Mouse (Mus musculus): ENCODE results near the gene Ifna11. TPM values are rescaled to one million over a fixed set of nuclear protein-coding genes. Genes with fewer than 3 reads are reported as not detected.

Gene Ifna11
- total and polyA plus RNA-seq, 2 experiments from 2014 or later = not detected

GRCm38 (mm10) chr4:88865011-88865569 lies 45.3 kb downstream of the Ifna11 start:
- H3K4me3 ChIP-seq (ENCODE audit: low read depth, low read length) = no peak overlapping the region
- 66% methylated on average over 6 of the region's 6 CpGs for WGBS
- H3K9ac ChIP-seq = no peak overlapping the region
- H3K9me3 ChIP-seq (ENCODE audit: low read length) = no peaks in the 10 kb centered on the region
- no peak for DNase-seq
- no peaks in the 10 kb centered on the region for H3K36me3 ChIP-seq (ENCODE audit: insufficient read depth)
- no peak for TF ChIP-seq CTCF (IDR thresholded peaks at IDR 0.05; ENCODE audit: low read depth)
- no peak overlapping the region for H3K4me2 ChIP-seq (ENCODE audit: low read depth)
- H3K4me1 ChIP-seq (ENCODE audit: insufficient read depth) = no peaks in the 10 kb centered on the region
- no peak overlapping the region for H3K27ac ChIP-seq (ENCODE audit: low read depth, low read length)
- no peak for ATAC-seq
- no peaks in the 10 kb centered on the region for H3K27me3 ChIP-seq (ENCODE audit: insufficient read depth, low read length)

- Histone ChIP-seq H3K9me3 (ENCODE audit: low read length) (no peaks in the 10 kb centered on the region), H3K27me3 (ENCODE audit: insufficient read depth, low read length) (no peaks in the 10 kb centered on the region), H3K9ac (no peak overlapping the region), H3K4me3 (ENCODE audit: low read depth, low read length) (peak overlapping the region; percentile 41), H3K4me1 (ENCODE audit: insufficient read depth) (no peaks in the 10 kb centered on the region), H3K36me3 (ENCODE audit: insufficient read depth) (no peaks in the 10 kb centered on the region), H3K4me2 (ENCODE audit: low read depth) (peak overlapping the region; percentile 75), H3K27ac (ENCODE audit: low read depth, low read length) (no peak overlapping the region)
- peak; percentile 94 for TF ChIP-seq CTCF (IDR thresholded peaks at IDR 0.05; ENCODE audit: low read depth)
- ATAC-seq (peak; percentile 85), DNase-seq (peak; percentile 85)
- under 1% methylated on average over 8 of the region's 8 CpGs for WGBS
These were observed 47.7 kb downstream of the Ifna11 start for GRCm38 (mm10) chr4:88867366-88867925.

- TF ChIP-seq CTCF (IDR thresholded peaks at IDR 0.05; ENCODE audit: low read depth) = no peak
- Histone ChIP-seq H3K9me3 (ENCODE audit: low read length) (no peaks in the 10 kb centered on the region), H3K27ac (ENCODE audit: low read depth, low read length) (no peak overlapping the region), H3K4me2 (ENCODE audit: low read depth) (peak overlapping the region; percentile 75), H3K4me3 (ENCODE audit: low read depth, low read length) (peak overlapping the region; percentile 41), H3K27me3 (ENCODE audit: insufficient read depth, low read length) (no peaks in the 10 kb centered on the region), H3K9ac (peak overlapping the region; percentile 43), H3K4me1 (ENCODE audit: insufficient read depth) (no peaks in the 10 kb centered on the region), H3K36me3 (ENCODE audit: insufficient read depth) (no peaks in the 10 kb centered on the region)
- 8% methylated on average over 31 of the region's 31 CpGs for WGBS
- ATAC-seq (peak; percentile 72), DNase-seq (peak; percentile 62)
These were observed 48.5 kb downstream of the Ifna11 start for GRCm38 (mm10) chr4:88867926-88868911.

Other genes starting within 250 kb of the Ifna11 start
- gene Ifna14, start 248.2 kb upstream of the Ifna11 start, total RNA-seq (2014; rRNA removed) = not detected in 2 replicates
- not detected in 2 replicates for gene Ifna14, start 248.2 kb upstream of the Ifna11 start, polyA plus RNA-seq (2015; fragmentation: Nextera tagmentation; extraction: Ambion mirVana)
- gene Ifna9, start 227.6 kb upstream of the Ifna11 start, total RNA-seq (2014; rRNA removed) = not detected in 2 replicates
- not detected in 2 replicates for gene Ifna9, start 227.6 kb upstream of the Ifna11 start, polyA plus RNA-seq (2015; fragmentation: Nextera tagmentation; extraction: Ambion mirVana)
- gene Ifna12, start 216.6 kb upstream of the Ifna11 start, total RNA-seq (2014; rRNA removed) = not detected in 2 replicates
- gene Ifna12, start 216.6 kb upstream of the Ifna11 start, polyA plus RNA-seq (2015; fragmentation: Nextera tagmentation; extraction: Ambion mirVana) = not detected in 2 replicates
- not detected in 2 replicates for gene C87499, start 185.5 kb upstream of the Ifna11 start, total RNA-seq (2014; rRNA removed)
- gene C87499, start 185.5 kb upstream of the Ifna11 start, polyA plus RNA-seq (2015; fragmentation: Nextera tagmentation; extraction: Ambion mirVana) = not detected in 2 replicates
- not detected in 2 replicates for gene Ifna13, start 175.5 kb upstream of the Ifna11 start, total RNA-seq (2014; rRNA removed)
- gene Ifna13, start 175.5 kb upstream of the Ifna11 start, polyA plus RNA-seq (2015; fragmentation: Nextera tagmentation; extraction: Ambion mirVana) = not detected in 2 replicates
- gene Ifna16, start 143.0 kb upstream of the Ifna11 start, total RNA-seq (2014; rRNA removed) = not detected in 2 replicates
- gene Ifna16, start 143.0 kb upstream of the Ifna11 start, polyA plus RNA-seq (2015; fragmentation: Nextera tagmentation; extraction: Ambion mirVana) = not detected in 2 replicates
- gene Ifna2, start 136.0 kb upstream of the Ifna11 start, total RNA-seq (2014; rRNA removed) = not detected in 2 replicates
- gene Ifna2, start 136.0 kb upstream of the Ifna11 start, polyA plus RNA-seq (2015; fragmentation: Nextera tagmentation; extraction: Ambion mirVana) = not detected in 2 replicates
- not detected in 2 replicates for gene Ifnab, start 128.6 kb upstream of the Ifna11 start, total RNA-seq (2014; rRNA removed)
- gene Ifnab, start 128.6 kb upstream of the Ifna11 start, polyA plus RNA-seq (2015; fragmentation: Nextera tagmentation; extraction: Ambion mirVana) = not detected in 2 replicates
- gene Gm26566, start 98.2 kb upstream of the Ifna11 start, total RNA-seq (2014; rRNA removed) = 1.2 and 2.9 TPM in 2 replicates
- 0.84 and 1.1 TPM in 2 replicates for gene Gm26566, start 98.2 kb upstream of the Ifna11 start, polyA plus RNA-seq (2015; fragmentation: Nextera tagmentation; extraction: Ambion mirVana)
- 171 and 176 TPM in 2 replicates for gene Klhl9, start 97.5 kb upstream of the Ifna11 start, total RNA-seq (2014; rRNA removed)
- gene Klhl9, start 97.5 kb upstream of the Ifna11 start, polyA plus RNA-seq (2015; fragmentation: Nextera tagmentation; extraction: Ambion mirVana) = 65.8 and 78.1 TPM in 2 replicates
- gene Gm13271, start 65.1 kb upstream of the Ifna11 start, total RNA-seq (2014; rRNA removed) = not detected in 2 replicates
- not detected in 2 replicates for gene Gm13271, start 65.1 kb upstream of the Ifna11 start, polyA plus RNA-seq (2015; fragmentation: Nextera tagmentation; extraction: Ambion mirVana)
- gene Gm13283, start 59.8 kb upstream of the Ifna11 start, total RNA-seq (2014; rRNA removed) = not detected in 2 replicates
- not detected in 2 replicates for gene Gm13283, start 59.8 kb upstream of the Ifna11 start, polyA plus RNA-seq (2015; fragmentation: Nextera tagmentation; extraction: Ambion mirVana)
- not detected in 2 replicates for gene Gm13290, start 46.1 kb upstream of the Ifna11 start, total RNA-seq (2014; rRNA removed)
- gene Gm13290, start 46.1 kb upstream of the Ifna11 start, polyA plus RNA-seq (2015; fragmentation: Nextera tagmentation; extraction: Ambion mirVana) = not detected in 2 replicates
- gene Gm13289, start 43.0 kb upstream of the Ifna11 start, total RNA-seq (2014; rRNA removed) = not detected in 2 replicates
- not detected in 2 replicates for gene Gm13289, start 43.0 kb upstream of the Ifna11 start, polyA plus RNA-seq (2015; fragmentation: Nextera tagmentation; extraction: Ambion mirVana)
- not detected in 2 replicates for gene Gm13272, start 40.1 kb upstream of the Ifna11 start, total RNA-seq (2014; rRNA removed)
- gene Gm13272, start 40.1 kb upstream of the Ifna11 start, polyA plus RNA-seq (2015; fragmentation: Nextera tagmentation; extraction: Ambion mirVana) = not detected in 2 replicates
- gene Ifnz, start 37.8 kb upstream of the Ifna11 start, total RNA-seq (2014; rRNA removed) = 0.33 TPM in 1 of 2 replicates, not detected in the other
- gene Ifnz, start 37.8 kb upstream of the Ifna11 start, polyA plus RNA-seq (2015; fragmentation: Nextera tagmentation; extraction: Ambion mirVana) = not detected in 2 replicates
- gene Gm13276, start 34.2 kb upstream of the Ifna11 start, total RNA-seq (2014; rRNA removed) = not detected in 2 replicates
- not detected in 2 replicates for gene Gm13276, start 34.2 kb upstream of the Ifna11 start, polyA plus RNA-seq (2015; fragmentation: Nextera tagmentation; extraction: Ambion mirVana)
- gene Gm13277, start 31.3 kb upstream of the Ifna11 start, total RNA-seq (2014; rRNA removed) = not detected in 2 replicates
- not detected in 2 replicates for gene Gm13277, start 31.3 kb upstream of the Ifna11 start, polyA plus RNA-seq (2015; fragmentation: Nextera tagmentation; extraction: Ambion mirVana)
- gene Gm13278, start 28.4 kb upstream of the Ifna11 start, total RNA-seq (2014; rRNA removed) = not detected in 2 replicates
- gene Gm13278, start 28.4 kb upstream of the Ifna11 start, polyA plus RNA-seq (2015; fragmentation: Nextera tagmentation; extraction: Ambion mirVana) = not detected in 2 replicates
- gene Gm13275, start 25.5 kb upstream of the Ifna11 start, total RNA-seq (2014; rRNA removed) = not detected in 2 replicates
- gene Gm13275, start 25.5 kb upstream of the Ifna11 start, polyA plus RNA-seq (2015; fragmentation: Nextera tagmentation; extraction: Ambion mirVana) = not detected in 2 replicates
- not detected in 2 replicates for gene Gm13279, start 22.6 kb upstream of the Ifna11 start, total RNA-seq (2014; rRNA removed)
- gene Gm13279, start 22.6 kb upstream of the Ifna11 start, polyA plus RNA-seq (2015; fragmentation: Nextera tagmentation; extraction: Ambion mirVana) = not detected in 2 replicates
- not detected in 2 replicates for gene Gm13285, start 20.3 kb upstream of the Ifna11 start, total RNA-seq (2014; rRNA removed)
- not detected in 2 replicates for gene Gm13285, start 20.3 kb upstream of the Ifna11 start, polyA plus RNA-seq (2015; fragmentation: Nextera tagmentation; extraction: Ambion mirVana)
- not detected in 2 replicates for gene Gm13287, start 16.7 kb upstream of the Ifna11 start, total RNA-seq (2014; rRNA removed)
- gene Gm13287, start 16.7 kb upstream of the Ifna11 start, polyA plus RNA-seq (2015; fragmentation: Nextera tagmentation; extraction: Ambion mirVana) = not detected in 2 replicates
- not detected in 2 replicates for gene Gm13288, start 14.4 kb upstream of the Ifna11 start, total RNA-seq (2014; rRNA removed)
- gene Gm13288, start 14.4 kb upstream of the Ifna11 start, polyA plus RNA-seq (2015; fragmentation: Nextera tagmentation; extraction: Ambion mirVana) = not detected in 2 replicates
- gene Ifna7, start 3.7 kb upstream of the Ifna11 start, total RNA-seq (2014; rRNA removed) = not detected in 2 replicates
- gene Ifna7, start 3.7 kb upstream of the Ifna11 start, polyA plus RNA-seq (2015; fragmentation: Nextera tagmentation; extraction: Ambion mirVana) = not detected in 2 replicates
- not detected in 2 replicates for gene Ifna6, start 7.5 kb downstream of the Ifna11 start, total RNA-seq (2014; rRNA removed)
- not detected in 2 replicates for gene Ifna6, start 7.5 kb downstream of the Ifna11 start, polyA plus RNA-seq (2015; fragmentation: Nextera tagmentation; extraction: Ambion mirVana)
- not detected in 2 replicates for gene Ifna5, start 15.6 kb downstream of the Ifna11 start, total RNA-seq (2014; rRNA removed)
- not detected in 2 replicates for gene Ifna5, start 15.6 kb downstream of the Ifna11 start, polyA plus RNA-seq (2015; fragmentation: Nextera tagmentation; extraction: Ambion mirVana)
- not detected in 2 replicates for gene Ifna4, start 21.9 kb downstream of the Ifna11 start, total RNA-seq (2014; rRNA removed)
- gene Ifna4, start 21.9 kb downstream of the Ifna11 start, polyA plus RNA-seq (2015; fragmentation: Nextera tagmentation; extraction: Ambion mirVana) = not detected in 2 replicates
- not detected in 2 replicates for gene Ifna1, start 30.1 kb downstream of the Ifna11 start, total RNA-seq (2014; rRNA removed)
- not detected in 2 replicates for gene Ifna1, start 30.1 kb downstream of the Ifna11 start, polyA plus RNA-seq (2015; fragmentation: Nextera tagmentation; extraction: Ambion mirVana)
- gene Ifne, start 60.2 kb downstream of the Ifna11 start, total RNA-seq (2014; rRNA removed) = not detected in 2 replicates
- gene Ifne, start 60.2 kb downstream of the Ifna11 start, polyA plus RNA-seq (2015; fragmentation: Nextera tagmentation; extraction: Ambion mirVana) = not detected in 2 replicates

Measured in forebrain, postnatal 0 days (tissue).